Mouse (Mus musculus) heart, embryonic 14.5 days (tissue): ENCODE results near the gene Cs. TPM values are rescaled to one million over a fixed set of nuclear protein-coding genes. Genes with fewer than 3 reads are reported as not detected.

ENCODE experiments used
- ATAC-seq: fragments of 200-750 bp; cut with Nextera tagmentation; 2 replicates; pipeline ENCODE4 v1.8.0; 2017; ENCODE audit warnings: low read depth, moderate TSS enrichment; ENCODE audit not compliant: insufficient number of reproducible peaks, insufficient read depth, low FRiP score
- H3K27ac ChIP-seq, 2 experiments: fragments of 200-500 bp in 1 of 2; fragments of 300-500 bp in 1 of 2; sonication (generic) in 1 of 2; replicated peaks in 1 of 2; 2 replicates each; pipeline ENCODE4 v1.5.1; 2012 to 2014; ENCODE audit warnings: low read depth in 2 of 2, low read length in 2 of 2, control low read depth in 1 of 2, mild to moderate bottlenecking in 1 of 2, mixed read lengths in 1 of 2; ENCODE audit not compliant: control insufficient read depth in 1 of 2, insufficient read depth in 1 of 2
- H3K27me3 ChIP-seq: fragments of 300-500 bp; sonication (generic); 2 replicates; pipeline ENCODE4 v1.6.1; 2014; ENCODE audit warnings: mild to moderate bottlenecking, low read length, control low read depth; ENCODE audit not compliant: control insufficient read depth, insufficient read depth
- H3K36me3 ChIP-seq: fragments of 300-500 bp; sonication (generic); 2 replicates; pipeline ENCODE4 v1.6.1; 2014; ENCODE audit warnings: mild to moderate bottlenecking, control low read depth, low read length, mixed read lengths; ENCODE audit not compliant: control insufficient read depth, insufficient read depth
- H3K4me1 ChIP-seq, 2 experiments: fragments of 200-500 bp in 1 of 2; fragments of 300-500 bp in 1 of 2; sonication (generic) in 1 of 2; 2 replicates each; pipeline ENCODE4 v1.6.1; 2012 to 2014; ENCODE audit warnings: low read length in 2 of 2, control low read depth in 1 of 2, mixed read lengths in 1 of 2; ENCODE audit not compliant: control insufficient read depth in 2 of 2, insufficient read depth in 2 of 2
- H3K4me2 ChIP-seq: fragments of 300-500 bp; sonication (generic); 2 replicates; pipeline ENCODE4 v1.6.1; 2014; ENCODE audit warnings: mild to moderate bottlenecking, low read length
- H3K4me3 ChIP-seq, 2 experiments: fragments of 200-500 bp in 1 of 2; fragments of 300-500 bp in 1 of 2; sonication (generic) in 1 of 2; 2 replicates each; pipeline ENCODE4 v1.5.1; 2012 to 2014; ENCODE audit warnings: low read length in 2 of 2, mild to moderate bottlenecking in 2 of 2, control low read depth in 1 of 2, low read depth in 1 of 2, moderate library complexity in 1 of 2; ENCODE audit not compliant: control insufficient read depth in 1 of 2, insufficient read depth in 1 of 2
- H3K9ac ChIP-seq: fragments of 300-500 bp; sonication (generic); 2 replicates; pipeline ENCODE4 v1.6.1; 2014; ENCODE audit warnings: mild to moderate bottlenecking, low read length
- H3K9me3 ChIP-seq: fragments of 300-500 bp; sonication (generic); 2 replicates; pipeline ENCODE4 v1.6.1; 2016; ENCODE audit warnings: low read length, control low read depth; ENCODE audit not compliant: control insufficient read depth
- WGBS: fragments of 180-500 bp; shearing (Covaris S2); extraction: QIAGEN DNeasy Blood & Tissue Kit; methylation state at CpG from one replicate; pipeline ENCODE4 v1.1.7; 2014; 5-methylcytosine and 5-hydroxymethylcytosine counted together
- polyA plus RNA-seq: library from polyadenylated mRNA; unstranded; fragments of >200 nt; fragmentation: Nextera tagmentation; extraction: Ambion mirVana; gene quantifications from 2 replicates; pipeline ENCODE4 v1.2.1, GENCODE M21; 2014

Cs gene
- polyA plus RNA-seq, 1 experiment from 2014 or later, result 493 TPM

DNA sequence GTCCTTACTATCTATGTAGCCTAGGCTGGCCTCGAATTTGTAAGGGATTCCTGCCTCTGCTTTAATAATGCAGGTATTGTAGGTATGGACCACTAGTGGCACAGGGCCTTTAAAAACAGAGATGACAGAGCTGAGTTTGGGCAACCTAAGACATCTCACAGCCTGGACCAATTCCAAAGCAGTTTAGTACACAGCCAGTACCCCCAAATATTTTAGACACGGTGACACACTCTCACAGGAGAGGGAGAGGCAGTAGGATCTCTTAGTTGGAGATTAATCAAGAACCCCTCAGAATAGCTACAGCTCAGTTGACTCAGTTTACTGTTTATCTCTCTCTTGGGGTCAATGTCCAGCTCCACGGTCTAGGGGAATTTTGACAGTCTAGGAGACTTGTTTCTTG lies 35.2 kb upstream of the Cs start:
- no peak for ATAC-seq
- Histone ChIP-seq H3K4me3 (peak overlapping the region; percentile 52 to 74; a peak in 3 of 4 replicates), H3K4me1 (peaks cover 22 to 26% of the 10 kb centered on the region in 2 experiments), H3K4me2 (peak overlapping the region; percentile 66), H3K36me3 (peaks cover 15% of the 10 kb centered on the region; the same call in 1 of the 2 replicates), H3K27me3 (no peaks in the 10 kb centered on the region), H3K27ac (peak overlapping the region; percentile 94 to 98; a peak in 3 of 4 replicates), H3K9ac (peak overlapping the region; percentile 84), H3K9me3 (no peaks in the 10 kb centered on the region)
- 30% methylated on average over 3 of the region's 3 CpGs for WGBS

DNA sequence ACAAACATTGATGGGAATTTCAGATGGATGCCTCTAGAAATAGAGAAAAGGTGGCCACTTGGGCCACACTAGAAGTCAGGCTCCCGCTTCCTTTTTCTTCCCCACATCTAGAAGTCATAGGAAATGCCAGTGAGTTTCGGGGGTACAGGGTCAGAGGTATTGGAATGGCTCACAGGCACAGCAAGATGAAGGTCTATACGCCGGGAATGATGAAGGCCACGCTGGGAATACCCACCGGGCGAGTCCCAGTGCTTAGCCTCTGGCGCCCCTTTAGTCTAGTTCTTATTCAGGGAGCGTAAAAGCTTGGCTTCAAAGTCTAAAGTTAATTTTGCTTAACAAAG lies 34.8 kb upstream of the Cs start:
- Histone ChIP-seq H3K9me3 (no peaks in the 10 kb centered on the region), H3K36me3 (peaks cover 15% of the 10 kb centered on the region; the same call in 1 of the 2 replicates), H3K27ac (peak overlapping the region; percentile 94 to 98), H3K27me3 (no peaks in the 10 kb centered on the region), H3K9ac (peak overlapping the region; percentile 84), H3K4me2 (peak overlapping the region; percentile 66), H3K4me3 (peak overlapping the region; percentile 52 to 74), H3K4me1 (peaks cover 18 to 22% of the 10 kb centered on the region in 2 experiments)
- ATAC-seq, result 0 out of 2 replicates have a peak, but pooled peaks have one; percentile 8
- 1% methylated on average over 9 of the region's 9 CpGs for WGBS

DNA sequence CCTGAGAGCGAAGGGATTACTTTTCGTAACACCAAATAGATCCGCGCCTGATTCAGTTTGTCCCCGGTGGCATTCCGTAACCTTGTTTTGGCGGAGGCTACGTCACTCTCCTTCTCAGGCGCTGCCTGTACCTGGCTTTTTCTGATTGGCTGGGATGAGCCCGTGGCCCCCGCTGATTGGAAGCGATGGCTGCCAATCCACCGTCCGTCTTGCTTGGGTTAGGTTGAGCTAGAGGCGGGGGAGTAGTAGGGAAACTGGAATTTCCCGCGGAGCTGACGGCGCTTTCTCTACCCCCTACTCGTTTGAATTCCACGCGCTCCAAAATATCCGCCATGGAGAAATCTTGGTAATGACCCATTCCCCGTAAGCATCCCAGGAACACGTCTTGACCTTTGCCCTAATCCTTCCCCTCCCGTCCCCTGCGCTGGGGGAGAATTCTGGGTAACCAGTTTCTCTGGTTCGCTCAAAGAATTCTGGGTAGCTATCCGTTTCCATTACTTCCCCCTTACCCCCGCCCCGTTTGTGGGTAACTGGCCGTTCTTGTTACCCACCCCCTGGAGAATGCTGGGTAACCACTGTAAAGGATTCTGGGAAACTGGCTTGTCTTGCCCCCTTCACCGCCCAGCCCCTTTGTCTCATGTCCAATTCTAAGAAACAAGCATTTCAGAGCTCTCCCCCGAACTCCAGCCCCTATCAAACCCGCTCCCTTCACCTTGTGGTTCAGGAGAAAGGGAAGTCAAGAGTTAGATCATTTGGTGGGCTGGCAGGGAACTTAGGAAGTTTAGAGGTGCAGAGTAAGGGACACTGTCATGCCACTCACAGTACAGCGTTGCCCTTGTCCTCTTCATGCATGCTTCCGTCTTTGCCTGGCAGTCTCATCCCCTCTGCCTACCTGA lies 34.2 kb upstream of the Cs start, which contains the start of gene Pan2:
TSS of gene Pan2 (plus strand) at position 210 of the 896 bp plus-strand sequence.
- ATAC-seq, result peak; percentile 98

DNA sequence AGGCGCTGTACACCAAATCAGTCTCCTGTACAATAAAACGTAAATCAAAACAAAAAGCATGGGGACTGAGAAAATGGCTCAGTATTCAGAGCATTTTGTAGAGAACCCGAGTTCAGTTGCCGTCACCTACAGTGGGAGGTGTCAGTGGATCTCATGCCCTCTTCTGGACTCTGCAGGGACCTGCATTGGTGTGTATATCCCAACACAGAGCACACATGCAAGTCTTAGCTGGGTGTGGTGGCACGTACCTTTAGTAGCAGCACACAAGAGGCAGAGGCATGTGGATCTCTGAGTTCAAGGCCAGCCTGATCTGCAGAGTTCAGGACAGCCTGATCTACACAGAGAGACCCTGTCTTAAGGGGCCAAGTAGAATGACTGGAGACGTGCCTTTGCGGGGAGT lies 27.9 kb upstream of the Cs start:
- Histone ChIP-seq H3K36me3 (peaks cover 75% of the 10 kb centered on the region), H3K9ac (peak overlapping the region; percentile 45; the same call in 1 of the 2 replicates), H3K27ac (peak overlapping the region; percentile 78 to 87), H3K9me3 (no peaks in the 10 kb centered on the region), H3K27me3 (no peaks in the 10 kb centered on the region), H3K4me1 (peaks cover 11 to 20% of the 10 kb centered on the region in 2 experiments), H3K4me2 (peak overlapping the region; percentile 54), H3K4me3 (no peak overlapping the region)
- no peak for ATAC-seq
- WGBS, result 88% methylated on average over 7 of the region's 7 CpGs

More for the DNA sequence above, 34.2 kb upstream of the Cs start, which contains the start of gene Pan2:
- Histone ChIP-seq H3K36me3 (peaks cover 21% of the 10 kb centered on the region), H3K27me3 (no peaks in the 10 kb centered on the region), H3K4me2 (peak within 1 kb of the TSS; percentile 86), H3K4me3 (peak within 1 kb of the TSS; percentile 52 to 74), H3K27ac (peak within 1 kb of the TSS; percentile 94 to 98), H3K9me3 (no peaks in the 10 kb centered on the region), H3K4me1 (peaks cover 13 to 16% of the 10 kb centered on the region in 2 experiments), H3K9ac (peak within 1 kb of the TSS; percentile 84)
- 1% methylated on average over 37 of the region's 37 CpGs for WGBS

DNA sequence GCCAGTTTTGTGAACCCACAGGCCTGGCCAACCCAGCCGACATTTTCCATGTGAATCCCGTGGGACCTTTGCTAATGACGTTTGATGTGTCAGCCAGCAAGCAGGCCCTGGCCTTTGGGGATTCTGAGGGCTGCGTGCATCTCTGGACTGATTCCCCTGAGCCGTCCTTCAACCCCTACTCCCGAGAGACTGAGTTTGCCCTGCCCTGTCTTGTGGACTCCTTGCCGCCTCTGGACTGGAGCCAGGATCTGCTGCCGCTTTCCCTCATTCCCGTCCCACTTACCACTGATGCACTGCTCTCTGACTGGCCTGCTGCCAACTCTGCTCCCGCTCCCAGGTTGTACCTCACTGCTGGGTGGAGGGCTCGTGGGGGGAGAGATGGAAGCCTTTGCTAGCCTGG lies 27.4 kb upstream of the Cs start:
- Histone ChIP-seq H3K9ac (peak overlapping the region; percentile 45; the same call in 1 of the 2 replicates), H3K27me3 (no peaks in the 10 kb centered on the region), H3K4me3 (0 out of 4 replicates have a peak overlapping the region, but pooled peaks of 1 of the 2 experiments have one; percentile 11), H3K4me1 (peaks cover 11 to 20% of the 10 kb centered on the region in 2 experiments), H3K27ac (peak overlapping the region; percentile 78 to 87), H3K9me3 (no peaks in the 10 kb centered on the region), H3K36me3 (peaks cover 80% of the 10 kb centered on the region), H3K4me2 (peak overlapping the region; percentile 54)
- ATAC-seq, result peak; percentile 75
- WGBS, result 17% methylated on average over 11 of the region's 11 CpGs

DNA sequence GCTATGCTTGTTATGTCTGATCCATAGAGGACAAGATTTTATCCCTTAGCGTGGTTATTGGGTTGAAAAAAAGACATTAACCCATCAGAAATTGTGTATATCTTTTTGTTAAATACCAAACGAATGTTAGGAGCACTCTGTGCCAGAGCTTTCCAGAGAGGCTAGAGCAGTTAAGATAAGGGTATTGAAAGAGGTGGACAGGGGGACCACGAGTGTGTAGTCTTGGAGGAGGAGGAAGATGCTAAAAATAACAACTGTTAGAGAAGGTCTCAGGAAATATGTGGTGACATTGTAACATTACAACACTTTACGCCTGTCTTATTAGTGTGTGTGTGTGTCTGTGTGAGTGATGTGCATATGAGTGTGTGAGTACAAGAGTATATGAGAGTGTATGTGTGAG lies 26.6 kb upstream of the Cs start:
- Histone ChIP-seq H3K4me3 (peak overlapping the region in 1 of 2 experiments; percentile 11; a peak in 1 of 4 replicates), H3K9me3 (no peaks in the 10 kb centered on the region), H3K9ac (peak overlapping the region; percentile 28; the same call in 1 of the 2 replicates), H3K4me2 (peak overlapping the region; percentile 54), H3K27ac (peak overlapping the region; percentile 78 to 87), H3K36me3 (peaks cover 83% of the 10 kb centered on the region), H3K27me3 (no peaks in the 10 kb centered on the region), H3K4me1 (peaks cover 11 to 20% of the 10 kb centered on the region in 2 experiments)
- WGBS, result 21% methylated on average over 4 of the region's 4 CpGs
- no peak for ATAC-seq

DNA sequence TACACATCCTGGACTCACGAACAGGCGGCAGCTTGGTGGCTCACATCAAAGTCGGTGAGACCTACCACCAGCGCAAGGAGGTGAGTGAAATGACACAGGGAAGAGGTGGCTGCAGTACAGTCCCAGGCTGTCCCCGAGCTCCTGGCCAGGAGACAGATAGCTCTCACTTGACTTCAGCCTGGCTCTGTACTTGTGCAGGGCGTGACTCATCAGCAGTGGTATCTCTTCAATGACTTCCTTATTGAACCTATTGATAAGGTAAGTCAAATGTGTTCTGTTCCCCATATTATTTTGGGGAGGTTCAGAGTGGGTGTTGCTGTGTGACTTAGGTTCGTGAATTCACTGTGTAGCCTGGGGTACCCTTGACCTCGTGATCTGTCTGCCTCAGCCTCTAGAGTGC lies 22.0 kb upstream of the Cs start:
- peaks cover 96% of the 10 kb centered on the region for H3K36me3 ChIP-seq
- no peak overlapping the region for H3K27ac ChIP-seq
- no peak overlapping the region for H3K9ac ChIP-seq
- no peak overlapping the region for H3K4me3 ChIP-seq
- no peaks in the 10 kb centered on the region for H3K9me3 ChIP-seq
- H3K4me1 ChIP-seq, result peaks cover under 1 to 10% of the 10 kb centered on the region in 2 experiments; a peak in 3 of 4 replicates
- H3K27me3 ChIP-seq, result no peaks in the 10 kb centered on the region
- no peak for ATAC-seq
- no peak overlapping the region for H3K4me2 ChIP-seq
- WGBS, result 93% methylated on average over 8 of the region's 8 CpGs
